Mouse (Mus musculus): ENCODE measurements around the gene Mfap5.
"Not testable (repeated sequence)": the region's sequence is repeated elsewhere in the genome, so short reads cannot be mapped to it uniquely, and the experiment has no call there.

Gene Mfap5

DNA sequence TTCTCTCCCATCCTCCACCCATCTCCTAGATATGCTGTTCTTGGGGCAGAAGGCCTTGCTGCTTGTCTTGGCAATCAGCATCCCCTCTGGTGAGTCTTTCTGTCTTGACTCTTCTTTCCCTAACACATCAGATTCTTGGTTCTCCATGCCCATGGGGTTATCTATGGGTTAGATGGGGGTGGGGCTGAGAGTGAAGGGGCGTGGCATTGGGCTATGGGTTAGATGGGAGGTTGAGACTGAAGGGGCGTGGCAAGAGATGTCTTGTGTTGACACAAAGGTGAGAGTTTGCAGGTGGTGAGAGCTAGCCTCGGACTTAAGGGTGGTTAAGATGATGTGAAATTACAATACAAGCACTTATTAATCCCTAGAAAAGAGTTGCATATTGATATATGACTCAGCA, 8.7 kb downstream of the Mfap5 start:
- no peak for DNase-seq

DNA sequence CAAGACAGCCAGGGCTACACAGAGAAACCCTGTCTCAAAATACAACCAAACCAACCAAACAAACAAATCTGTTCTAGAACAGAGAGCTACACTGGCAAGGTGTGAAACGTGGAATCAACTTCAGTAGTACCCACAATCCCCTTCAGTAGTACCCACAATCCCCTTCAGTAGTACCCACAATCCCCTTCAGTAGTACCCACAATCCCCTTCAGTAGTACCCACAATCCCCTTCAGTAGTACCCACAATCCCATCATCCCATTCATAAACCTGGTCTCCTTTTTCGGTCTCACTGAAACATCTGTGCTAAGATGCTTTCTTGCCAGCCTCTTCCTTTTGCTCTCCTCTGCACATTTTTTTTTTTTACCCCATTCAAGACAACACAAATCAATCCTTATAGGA, 10.1 kb downstream of the Mfap5 start:
- not testable (repeated sequence) for DNase-seq

DNA sequence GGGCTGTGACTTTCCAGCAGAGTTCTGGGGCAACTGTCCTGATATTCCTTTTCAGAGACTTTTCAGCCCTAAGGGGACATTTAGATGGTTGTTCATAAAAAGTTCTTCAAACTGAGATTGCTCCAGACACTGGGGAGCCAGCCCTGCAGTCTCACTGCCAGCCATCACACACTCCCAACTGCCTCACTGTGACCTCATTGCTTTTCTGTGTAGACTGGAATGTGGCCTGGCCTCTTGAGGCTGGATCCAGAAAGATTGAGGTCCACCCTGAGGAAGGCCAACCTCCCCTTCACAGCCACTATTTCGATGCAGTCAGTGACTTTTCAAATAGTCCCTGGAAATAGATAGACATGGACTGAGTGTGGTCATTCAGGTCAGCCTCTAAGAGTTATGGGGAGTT, 12.0 kb downstream of the Mfap5 start:
- no peak for DNase-seq

DNA sequence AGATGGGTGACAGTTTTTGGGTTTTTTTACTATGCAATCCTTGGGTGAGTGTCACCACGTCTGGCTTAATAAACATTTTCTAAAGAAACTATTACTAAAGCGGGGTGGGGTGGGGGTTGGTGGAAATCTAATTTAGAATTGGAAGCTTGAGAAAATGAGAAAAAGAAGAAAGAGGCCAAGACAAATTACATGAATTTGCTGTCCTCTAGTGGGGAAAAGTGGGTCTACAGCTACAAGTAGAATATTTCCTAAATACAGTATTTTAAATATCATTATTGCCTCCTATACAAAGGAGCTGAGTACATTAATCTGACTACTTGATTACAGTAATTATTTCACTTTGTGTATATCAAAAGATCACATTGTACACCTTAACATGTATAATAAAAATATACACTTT, 13.7 kb downstream of the Mfap5 start:
- peak; percentile 27 for DNase-seq

DNA sequence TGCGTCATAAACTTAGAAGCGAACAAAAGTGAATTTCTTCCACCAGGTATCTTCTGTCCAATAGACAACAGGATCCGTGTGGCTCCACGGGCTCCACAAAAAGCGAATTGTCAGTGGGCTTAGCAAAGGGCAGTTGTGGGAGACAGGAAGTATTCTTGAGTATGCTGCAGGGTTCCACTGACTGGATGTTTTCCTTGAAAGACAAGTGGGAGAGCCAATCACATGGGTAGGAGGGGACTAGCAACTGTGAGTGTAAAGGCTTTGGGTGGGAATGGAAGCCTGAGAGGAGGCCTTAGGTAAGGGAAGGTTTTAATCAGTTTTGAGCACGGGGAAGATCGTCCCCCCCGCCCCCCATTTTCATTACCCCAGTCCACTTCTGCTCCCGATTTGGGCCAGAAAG, 16.9 kb downstream of the Mfap5 start:
- peak; percentile 56 for DNase-seq

DNA sequence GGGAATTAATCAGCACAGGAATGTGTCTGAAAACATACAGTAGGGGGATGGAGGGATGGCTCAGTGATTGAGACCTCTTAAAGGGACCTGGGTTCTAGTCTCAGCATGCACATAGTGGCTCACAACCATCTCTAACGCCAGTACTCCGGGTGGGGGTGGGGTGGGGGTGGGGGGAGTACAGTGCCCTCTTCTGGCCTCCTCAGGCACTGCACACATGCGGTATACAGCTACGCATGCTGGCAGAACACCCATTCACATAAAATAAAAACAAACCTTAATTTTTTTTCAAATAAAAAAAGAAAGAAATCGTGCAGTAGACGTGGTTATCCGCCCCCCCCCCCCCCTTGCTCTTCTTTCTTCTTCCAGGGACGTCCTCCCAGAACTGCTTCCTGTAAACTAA, 17.6 kb downstream of the Mfap5 start:
- DNase-seq: no peak

- no peak for DNase-seq
Measured at GRCm38 (mm10) chr6:122527596-122527995, 22.0 kb downstream of the Mfap5 start.

DNA sequence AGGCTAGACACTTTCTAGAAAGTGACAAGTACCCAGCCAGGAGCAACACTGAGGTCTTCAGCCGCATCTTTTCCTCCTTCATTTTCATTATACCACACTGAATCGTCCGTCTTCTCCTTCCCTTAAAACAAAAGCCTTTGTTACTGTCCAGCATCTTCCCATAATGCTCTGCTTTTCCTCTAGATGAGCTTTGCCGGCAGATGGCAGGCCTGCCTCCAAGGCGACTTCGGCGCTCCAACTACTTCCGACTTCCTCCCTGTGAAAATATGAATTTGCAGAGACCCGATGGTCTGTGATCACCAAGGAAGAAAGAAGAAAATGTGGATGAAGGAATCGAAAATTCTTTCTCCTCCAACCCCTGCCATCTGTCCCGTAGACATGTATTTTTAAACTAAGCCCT, 22.5 kb downstream of the Mfap5 start:
- no peak for DNase-seq

GRCm38 (mm10) chr6:122531466-122532174, 26.0 kb downstream of the Mfap5 start:
- DNase-seq: no peak

DNA sequence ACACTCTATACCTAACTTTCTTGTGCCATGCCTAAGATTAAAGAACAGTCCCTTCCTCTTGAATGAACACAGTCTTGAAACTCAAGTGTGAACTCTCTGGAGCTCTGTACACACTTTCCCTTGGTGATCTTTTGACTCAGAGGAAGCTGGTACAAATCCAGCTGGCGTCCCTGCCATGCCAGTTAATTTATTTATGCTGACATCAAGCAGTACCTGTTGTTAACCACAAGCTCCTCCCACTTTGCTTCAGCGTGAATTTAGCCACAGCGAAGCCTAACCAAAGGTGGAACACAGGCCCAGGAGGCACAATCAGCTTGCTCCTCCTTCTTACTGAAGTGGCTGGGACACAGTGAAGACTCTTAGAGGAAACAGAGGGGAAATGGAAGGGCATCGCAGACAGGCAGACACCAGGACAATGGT, 27.2 kb downstream of the Mfap5 start:
- DNase-seq: peak; percentile 71

- no peak for DNase-seq
Measured at GRCm38 (mm10) chr6:122534032-122534431, 28.4 kb downstream of the Mfap5 start.

- no peak for DNase-seq
Measured at GRCm38 (mm10) chr6:122539564-122539963, 33.9 kb downstream of the Mfap5 start.

DNA sequence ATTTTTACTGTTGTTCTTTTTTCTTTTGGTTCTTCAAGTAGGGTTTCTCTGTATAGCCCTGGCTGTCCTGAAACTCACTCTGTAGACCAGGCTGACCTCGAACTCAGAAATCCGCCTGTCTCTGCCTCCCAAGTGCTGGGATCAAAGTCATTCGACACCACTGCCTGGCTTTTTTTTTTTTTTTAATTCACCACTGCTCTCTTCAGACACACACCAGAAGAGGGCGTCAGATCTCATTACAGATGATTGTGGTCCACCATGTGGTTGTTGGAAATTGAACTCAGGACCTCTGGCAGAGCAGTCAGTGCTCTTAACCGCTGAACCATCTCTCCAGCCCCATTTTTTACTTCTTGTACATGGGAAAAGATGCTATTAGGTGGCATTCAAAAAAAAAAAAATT, 36.8 kb downstream of the Mfap5 start:
- not testable (repeated sequence) for DNase-seq

- DNase-seq: no peak
Measured at GRCm38 (mm10) chr6:122543574-122543973, 37.9 kb downstream of the Mfap5 start.

DNA sequence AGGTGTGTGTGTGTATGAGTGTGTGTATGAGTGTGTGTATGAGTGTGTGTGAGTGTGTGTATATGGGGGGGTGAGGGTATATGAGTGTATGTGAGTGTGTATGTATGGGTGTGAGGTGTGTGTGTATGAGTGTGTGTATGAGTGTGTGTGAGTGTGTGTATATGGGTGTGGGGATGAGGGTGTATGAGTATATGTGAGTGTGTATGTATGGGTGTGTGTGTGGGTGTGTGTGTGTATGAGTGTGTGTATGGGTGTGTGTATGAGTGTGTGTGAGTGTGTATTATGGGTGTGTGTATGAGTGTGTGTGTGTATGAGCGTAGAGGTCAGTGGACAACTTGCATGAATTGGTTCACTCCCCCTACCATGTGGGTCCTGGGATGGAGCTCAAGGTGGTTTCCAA, 39.0 kb downstream of the Mfap5 start:
- DNase-seq: no peak

DNA sequence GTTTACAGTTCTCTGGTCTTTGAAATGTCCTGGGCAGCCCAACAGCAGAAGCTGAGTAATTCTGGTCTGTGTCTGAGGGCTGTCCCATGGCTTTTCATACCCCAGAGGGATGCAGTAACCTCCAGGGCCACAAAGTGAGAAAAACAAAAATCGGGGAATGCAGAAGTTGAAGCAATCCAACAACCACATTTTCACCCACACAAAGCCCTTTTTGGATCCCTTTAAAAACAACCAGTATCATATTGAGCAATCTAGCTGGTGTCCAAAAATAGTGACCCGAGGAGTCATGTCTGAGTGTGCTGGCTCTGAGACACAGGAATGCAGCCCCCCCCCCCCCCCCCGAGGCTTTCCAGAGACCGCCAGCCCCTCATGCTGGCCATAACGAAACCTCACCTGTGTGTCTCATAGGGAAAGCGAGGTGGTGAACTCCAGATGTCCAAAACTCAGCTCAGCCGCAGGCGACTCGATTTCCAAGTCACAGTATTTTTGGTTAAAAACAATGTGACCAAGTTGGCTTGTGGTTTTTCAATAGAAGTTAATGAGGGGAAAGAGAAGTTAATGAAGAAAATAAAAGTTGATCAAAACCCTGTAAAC, 39.7 kb downstream of the Mfap5 start:
- no peak for DNase-seq

DNA sequence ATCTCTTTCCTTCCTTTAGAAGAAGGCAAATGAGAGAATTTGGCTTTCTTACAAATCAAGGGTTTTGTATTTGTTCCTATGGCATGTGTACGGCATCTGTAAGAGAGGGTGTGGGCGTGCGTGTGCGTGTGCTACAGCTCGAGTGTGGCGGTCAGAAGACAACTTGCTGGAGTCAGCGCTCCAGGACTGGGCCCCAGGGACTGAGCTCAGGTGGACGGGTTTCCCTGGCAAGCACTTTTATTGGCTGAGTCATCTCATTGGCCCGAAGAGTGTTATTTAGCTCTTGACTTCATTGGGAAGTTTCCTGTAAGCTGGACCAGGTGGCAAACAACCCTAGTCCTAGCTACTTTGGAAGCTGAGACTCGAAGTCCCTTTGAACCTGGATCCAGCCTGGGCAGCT, 40.3 kb downstream of the Mfap5 start:
- DNase-seq: no peak

DNA sequence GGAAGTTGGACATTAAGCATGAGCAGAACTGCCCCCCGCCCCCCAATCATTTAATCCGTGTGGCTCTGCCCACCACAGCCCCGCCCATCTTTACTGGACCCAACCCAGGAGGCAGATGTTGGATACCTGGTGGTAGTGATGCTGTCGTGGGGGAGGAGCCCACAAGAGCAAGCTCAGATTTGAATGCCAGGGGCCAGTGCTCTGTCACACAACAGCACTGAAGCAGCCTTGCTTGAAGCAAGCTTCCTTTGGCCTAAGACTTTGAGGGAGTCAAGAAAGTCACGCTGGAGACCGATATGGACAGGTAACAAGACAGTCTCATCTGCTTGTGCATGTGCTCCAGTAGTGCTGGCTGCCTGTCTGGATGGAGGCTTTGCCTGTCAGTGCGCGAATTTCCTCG, 48.0 kb downstream of the Mfap5 start, which contains the start of gene Aicda:
Gene Aicda (plus strand): TSS at position 196 of the 400 bp plus-strand sequence.
- DNase-seq: no peak

DNA sequence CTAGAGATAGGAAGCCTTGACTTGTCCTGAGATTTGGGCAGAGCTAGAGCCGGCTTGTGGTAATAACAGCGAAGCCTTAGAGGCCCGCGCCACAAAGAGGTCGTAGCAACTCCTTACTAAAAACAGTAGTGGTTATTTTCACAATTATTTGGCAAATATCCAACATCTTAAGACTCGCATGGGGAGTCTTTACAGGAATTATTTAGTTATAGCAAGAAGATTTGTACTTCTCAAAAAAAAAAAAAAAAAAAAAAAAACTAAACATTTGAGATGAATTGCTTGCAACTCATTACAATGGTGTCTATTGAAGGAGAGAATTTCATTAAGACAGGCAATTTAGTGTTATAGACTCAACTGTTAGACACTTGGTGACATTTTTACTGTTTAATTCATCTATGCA, 48.5 kb downstream of the Mfap5 start:
- no peak for DNase-seq

GRCm38 (mm10) chr6:122555266-122555665, 49.6 kb downstream of the Mfap5 start:
- no peak for DNase-seq

- peak; percentile 82 for DNase-seq
Measured at GRCm38 (mm10) chr6:122556959-122557561, 51.4 kb downstream of the Mfap5 start.

GRCm38 (mm10) chr6:122560427-122560826, 54.8 kb downstream of the Mfap5 start:
- DNase-seq: peak; percentile 74

DNA sequence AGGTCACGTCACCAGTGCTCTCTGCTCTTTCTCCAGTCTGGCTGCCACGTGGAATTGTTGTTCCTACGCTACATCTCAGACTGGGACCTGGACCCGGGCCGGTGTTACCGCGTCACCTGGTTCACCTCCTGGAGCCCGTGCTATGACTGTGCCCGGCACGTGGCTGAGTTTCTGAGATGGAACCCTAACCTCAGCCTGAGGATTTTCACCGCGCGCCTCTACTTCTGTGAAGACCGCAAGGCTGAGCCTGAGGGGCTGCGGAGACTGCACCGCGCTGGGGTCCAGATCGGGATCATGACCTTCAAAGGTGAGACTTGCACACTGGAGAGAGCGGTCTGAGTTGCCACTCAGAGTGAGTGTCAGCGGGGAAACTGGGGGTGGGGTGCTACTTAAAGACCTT, 55.4 kb downstream of the Mfap5 start:
- no peak for DNase-seq

- DNase-seq: peak; percentile 59
Measured at GRCm38 (mm10) chr6:122562463-122562862, 56.8 kb downstream of the Mfap5 start.

Measured in kidney, postnatal 14 days (tissue).